Mouse (Mus musculus) ES-E14 (cell line): ENCODE measurements around the gene Twnk. TPM values are rescaled to one million over a fixed set of nuclear protein-coding genes. Genes with fewer than 3 reads are reported as not detected.

Experiments
- DNase-seq: peaks from one replicate; pipeline ENCODE4 v3.0.0-alpha.2; 2013; ENCODE audit warnings: low read depth, low spot score
- H3K27ac ChIP-seq: 2 replicates; pipeline ENCODE4 v1.5.1; 2012; ENCODE audit warnings: low read depth, mild to moderate bottlenecking, low read length, moderate library complexity, mixed read lengths; ENCODE audit not compliant: poor library complexity, insufficient read depth, severe bottlenecking
- H3K36me3 ChIP-seq: 2 replicates; pipeline ENCODE4 v1.6.1; 2012; ENCODE audit warnings: mild to moderate bottlenecking, low read length, moderate library complexity, mixed read lengths; ENCODE audit not compliant: control insufficient read depth, poor library complexity, insufficient read depth, severe bottlenecking
- H3K4me1 ChIP-seq, 2 experiments: fragments of 150-350 bp in 1 of 2; sonication (generic) in 1 of 2; 2 replicates each; pipeline ENCODE4 v1.6.1; 2012; ENCODE audit warnings: low read length in 2 of 2, mild to moderate bottlenecking in 1 of 2, mixed read lengths in 1 of 2; ENCODE audit not compliant: control insufficient read depth in 2 of 2, insufficient read depth in 2 of 2, poor library complexity in 1 of 2
- H3K4me3 ChIP-seq, 2 experiments: fragments of 150-350 bp in 1 of 2; sonication (generic) in 1 of 2; 2 replicates each; pipeline ENCODE4 v1.5.1; 2012; ENCODE audit warnings: low read length in 2 of 2, low read depth in 1 of 2, mild to moderate bottlenecking in 1 of 2, mixed read lengths in 1 of 2; ENCODE audit not compliant: insufficient read depth in 1 of 2, poor library complexity in 1 of 2, severe bottlenecking in 1 of 2
- H3K9ac ChIP-seq: 2 replicates; pipeline ENCODE4 v1.6.1; 2012; ENCODE audit warnings: low read depth, mild to moderate bottlenecking, low read length, mixed read lengths; ENCODE audit not compliant: poor library complexity, insufficient read depth, severe bottlenecking
- H3K9me3 ChIP-seq: fragments of 150-350 bp; sonication (generic); 2 replicates; pipeline ENCODE4 v1.6.1; 2012; ENCODE audit warnings: low read depth, mild to moderate bottlenecking, low read length; ENCODE audit not compliant: control insufficient read depth, insufficient read depth
- CHD2 ChIP-seq: IDR thresholded peaks from 2 replicates; pipeline ENCODE4 v1.6.1; 2014; ENCODE audit warnings: mild to moderate bottlenecking, low read depth, low read length, inconsistent platforms
- HCFC1 ChIP-seq: IDR thresholded peaks from 2 replicates; pipeline ENCODE4 v1.6.1; 2012; ENCODE audit warnings: low read length, inconsistent platforms, borderline replicate concordance; ENCODE audit not compliant: insufficient read depth
- MAFK ChIP-seq: IDR thresholded peaks from 2 replicates; pipeline ENCODE4 v1.6.1; 2014; ENCODE audit warnings: mild to moderate bottlenecking, low read depth, low read length, inconsistent platforms; ENCODE audit not compliant: insufficient read depth
- ZC3H11A ChIP-seq: IDR thresholded peaks from 2 replicates; pipeline ENCODE4 v1.6.1; 2012; ENCODE audit warnings: low read depth, mild to moderate bottlenecking, inconsistent platforms, low read length, borderline replicate concordance
- ZNF384 ChIP-seq: IDR thresholded peaks from 2 replicates; pipeline ENCODE4 v1.6.1; 2012; ENCODE audit warnings: low read depth, low read length, inconsistent platforms
- in situ Hi-C, 2 experiments: fragments of 600-800 bp; cut with MboI; formaldehyde crosslinking; loops; one replicate each; pipeline ENCODE4 v1.15.1; 2025; ENCODE audit warnings: low sequenced_read_pairs in 2 of 2, inconsistent platforms in 1 of 2; ENCODE audit not compliant: unreplicated experiment in 2 of 2
- total RNA-seq: library from RNA; depleted of rRNA; stranded (reverse); fragments of 300-350 nt; gene quantifications from 2 replicates; pipeline ENCODE4 v1.2.3, GENCODE M21; 2012

Twnk gene
- total RNA-seq, 1 experiment: 28.5 TPM

GRCm38 (mm10) chr19:45028746-45029145, 23.3 kb downstream of the Twnk start:
- TF ChIP-seq ZC3H11A (no peak), MAFK (no peak), CHD2 (no peak), HCFC1 (no peak), ZNF384 (no peak)
- H3K36me3 ChIP-seq: peaks cover 19% of the 10 kb centered on the region; the same call in 1 of the 2 replicates
- H3K9ac ChIP-seq: no peak overlapping the region
- peaks cover 8 to 46% of the 10 kb centered on the region in 2 experiments; a peak in 3 of 4 replicates for H3K4me1 ChIP-seq
- no peak for DNase-seq
- peak overlapping the region; percentile 19 to 28; a peak in 3 of 4 replicates for H3K4me3 ChIP-seq
- in situ Hi-C loops: no loop called here
- no peaks in the 10 kb centered on the region for H3K9me3 ChIP-seq
- no peak overlapping the region for H3K27ac ChIP-seq

- Histone ChIP-seq H3K9ac (no peak overlapping the region), H3K4me1 (peaks cover 8 to 41% of the 10 kb centered on the region in 2 experiments; a peak in 3 of 4 replicates), H3K36me3 (peaks cover 17% of the 10 kb centered on the region; the same call in 1 of the 2 replicates), H3K9me3 (no peaks in the 10 kb centered on the region), H3K27ac (no peak overlapping the region), H3K4me3 (no peak overlapping the region)
- no peak for DNase-seq
- TF ChIP-seq CHD2 (no peak), ZNF384 (no peak), MAFK (no peak), HCFC1 (no peak), ZC3H11A (no peak)
- in situ Hi-C loops: no loop called here
Measured at GRCm38 (mm10) chr19:45029571-45029970, 24.1 kb downstream of the Twnk start.

GRCm38 (mm10) chr19:45030111-45030510, 24.6 kb downstream of the Twnk start:
- Histone ChIP-seq H3K4me3 (no peak overlapping the region), H3K27ac (no peak overlapping the region), H3K9me3 (no peaks in the 10 kb centered on the region), H3K36me3 (peaks cover 13% of the 10 kb centered on the region; the same call in 1 of the 2 replicates), H3K4me1 (peaks cover 8 to 37% of the 10 kb centered on the region in 2 experiments; a peak in 3 of 4 replicates), H3K9ac (peak overlapping the region; percentile 35; the same call in 1 of the 2 replicates)
- DNase-seq: no peak
- in situ Hi-C loops: no loop called here
- TF ChIP-seq ZNF384 (no peak), CHD2 (no peak), HCFC1 (no peak), MAFK (no peak), ZC3H11A (no peak)

- no peak for DNase-seq
- no peaks in the 10 kb centered on the region for H3K9me3 ChIP-seq
- TF ChIP-seq ZNF384 (no peak), ZC3H11A (no peak), CHD2 (no peak), HCFC1 (no peak), MAFK (no peak)
- peaks cover 6 to 36% of the 10 kb centered on the region in 2 experiments; a peak in 3 of 4 replicates for H3K4me1 ChIP-seq
- in situ Hi-C loops: no loop called here
- H3K36me3 ChIP-seq: peaks cover 6% of the 10 kb centered on the region; the same call in 1 of the 2 replicates
- H3K9ac ChIP-seq: no peak overlapping the region
- no peak overlapping the region for H3K27ac ChIP-seq
- H3K4me3 ChIP-seq: no peak overlapping the region
Measured at GRCm38 (mm10) chr19:45030746-45031693, 25.6 kb downstream of the Twnk start.
